Mouse (Mus musculus): Measurements from ENCODE around the gene Olfr275.
"Not testable (repeated sequence)": the region's sequence is repeated elsewhere in the genome, so short reads cannot be mapped to it uniquely, and the experiment has no call there.

The Olfr275 gene

GRCm38 (mm10) chr4:52814304-52814703 is at the start of gene Olfr275:
Olfr275 (plus strand) TSS chr4:52814604.
- DNase-seq (ENCODE audit: low spot score in 2 of 2), result no peak

- DNase-seq (ENCODE audit: low spot score in 2 of 2), result no peak
Measured at GRCm38 (mm10) chr4:52765612-52766011, 48.8 kb upstream of the Olfr275 start.

- no peak for DNase-seq (ENCODE audit: low spot score in 2 of 2)
Measured at GRCm38 (mm10) chr4:52772186-52772585, 42.2 kb upstream of the Olfr275 start.

GRCm38 (mm10) chr4:52800013-52800412 is 14.4 kb upstream of the Olfr275 start:
- DNase-seq (ENCODE audit: low spot score in 2 of 2), result no peak

GRCm38 (mm10) chr4:52811871-52812270 is 2.5 kb upstream of the Olfr275 start:
- DNase-seq (ENCODE audit: low spot score in 2 of 2), result no peak

GRCm38 (mm10) chr4:52821375-52821774 is 7.0 kb downstream of the Olfr275 start:
- DNase-seq (ENCODE audit: low spot score in 2 of 2), result no peak

GRCm38 (mm10) chr4:52845411-52845810 is 31.0 kb downstream of the Olfr275 start:
- not testable (repeated sequence) for DNase-seq (ENCODE audit: low spot score in 2 of 2)

GRCm38 (mm10) chr4:52849039-52849635 is 34.7 kb downstream of the Olfr275 start:
- no peak for DNase-seq (ENCODE audit: low spot score in 2 of 2)

GRCm38 (mm10) chr4:52849672-52850071 is 35.3 kb downstream of the Olfr275 start:
- DNase-seq (ENCODE audit: low spot score in 2 of 2), result no peak

- no peak for DNase-seq (ENCODE audit: low spot score in 2 of 2)
Measured at GRCm38 (mm10) chr4:52859136-52859535, 44.7 kb downstream of the Olfr275 start, which contains the start of gene Olfr273. Olfr273 (minus strand) TSS chr4:52859236.

GRCm38 (mm10) chr4:52864156-52864555 is 49.8 kb downstream of the Olfr275 start:
- DNase-seq (ENCODE audit: low spot score in 2 of 2), result no peak
